Mouse (Mus musculus) heart, embryonic 13.5 days (tissue): Measurements from ENCODE around the gene Dnah14. TPM values are rescaled to one million over a fixed set of nuclear protein-coding genes. Genes with fewer than 3 reads are reported as not detected.

Source experiments
- ATAC-seq: fragments of 200-750 bp; cut with Nextera tagmentation; 2 replicates; pipeline ENCODE4 v1.8.0; 2017; ENCODE audit warnings: moderate TSS enrichment; ENCODE audit not compliant: insufficient number of reproducible peaks, low FRiP score, low TSS enrichment; ENCODE audit errors: extremely low read depth
- H3K27ac ChIP-seq: fragments of 300-500 bp; sonication (generic); replicated peaks from 2 replicates; pipeline ENCODE4 v1.5.1; 2015; ENCODE audit warnings: moderate library complexity, mild to moderate bottlenecking, inconsistent platforms
- H3K27me3 ChIP-seq: fragments of 300-500 bp; sonication (generic); replicated peaks from 2 replicates; pipeline ENCODE4 v1.6.1; 2015; ENCODE audit warnings: mild to moderate bottlenecking, inconsistent platforms
- H3K36me3 ChIP-seq: fragments of 300-500 bp; sonication (generic); 2 replicates; pipeline ENCODE4 v1.6.1; 2015; ENCODE audit warnings: mild to moderate bottlenecking, inconsistent platforms
- H3K4me1 ChIP-seq: fragments of 300-500 bp; sonication (generic); 2 replicates; pipeline ENCODE4 v1.6.1; 2015; ENCODE audit warnings: inconsistent platforms
- H3K4me2 ChIP-seq: fragments of 300-500 bp; sonication (generic); 2 replicates; pipeline ENCODE4 v1.6.1; 2015; ENCODE audit warnings: inconsistent platforms, mild to moderate bottlenecking, moderate library complexity
- H3K4me3 ChIP-seq: fragments of 300-500 bp; sonication (generic); 2 replicates; pipeline ENCODE4 v1.5.1; 2015; ENCODE audit warnings: moderate library complexity, mild to moderate bottlenecking, inconsistent platforms
- H3K9ac ChIP-seq: fragments of 300-500 bp; sonication (generic); 2 replicates; pipeline ENCODE4 v1.6.1; 2015; ENCODE audit warnings: inconsistent platforms, mild to moderate bottlenecking, moderate library complexity
- H3K9me3 ChIP-seq: fragments of 300-500 bp; sonication (generic); 2 replicates; pipeline ENCODE4 v1.6.1; 2016; ENCODE audit warnings: inconsistent platforms
- WGBS: fragments of 180-500 bp; shearing (Covaris S2); methylation state at CpG from one replicate; pipeline ENCODE4 v1.1.7; 2015; ENCODE audit warnings: mixed read lengths; 5-methylcytosine and 5-hydroxymethylcytosine counted together
- polyA plus RNA-seq: library from polyadenylated mRNA; unstranded; fragments of >200 nt; fragmentation: Nextera tagmentation; extraction: Ambion mirVana; gene quantifications from 2 replicates; pipeline ENCODE4 v1.2.1, GENCODE M21; 2015

The Dnah14 gene
- polyA plus RNA-seq, 1 experiment from 2014 or later = 0.83 TPM

- Histone ChIP-seq H3K4me3 (no peak overlapping the region), H3K27ac (no peak overlapping the region), H3K9ac (no peak overlapping the region), H3K9me3 (no peaks in the 10 kb centered on the region), H3K4me1 (peaks cover 20% of the 10 kb centered on the region), H3K4me2 (no peak overlapping the region), H3K36me3 (no peaks in the 10 kb centered on the region), H3K27me3 (peaks cover 6% of the 10 kb centered on the region; the same call in 1 of the 2 replicates)
- no peak for ATAC-seq
- WGBS = 27% methylated on average over 10 of the region's 10 CpGs
Observed at GRCm38 (mm10) chr1:181552533-181553410, 23.6 kb upstream of the Dnah14 start.

DNA sequence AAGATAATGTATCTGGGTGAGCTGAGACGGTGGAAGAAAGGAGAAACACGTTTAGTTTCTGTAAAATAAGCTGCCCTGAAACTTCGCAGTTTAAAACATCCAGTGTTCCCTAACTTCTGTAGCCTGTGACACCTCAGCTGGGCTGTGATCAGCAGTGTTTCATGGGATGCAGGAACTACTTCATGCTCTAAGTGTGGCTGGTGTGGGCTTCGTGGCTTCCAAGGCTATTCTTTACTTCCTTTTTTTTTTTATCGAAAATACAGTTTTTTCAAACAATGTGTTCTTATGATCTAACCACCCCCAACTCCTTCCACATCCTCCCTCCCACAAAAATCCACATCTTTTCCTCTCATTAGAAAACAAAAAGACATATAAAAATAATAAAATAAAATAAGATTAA is 20.9 kb upstream of the Dnah14 start:
- Histone ChIP-seq H3K27ac (no peak overlapping the region), H3K27me3 (peaks cover 6% of the 10 kb centered on the region; the same call in 1 of the 2 replicates), H3K9me3 (no peaks in the 10 kb centered on the region), H3K9ac (no peak overlapping the region), H3K4me1 (peaks cover 20% of the 10 kb centered on the region), H3K4me3 (no peak overlapping the region), H3K36me3 (no peaks in the 10 kb centered on the region), H3K4me2 (no peak overlapping the region)
- no peak for ATAC-seq
- WGBS = 72% methylated on average over 5 of the region's 5 CpGs

- no peak for ATAC-seq
- no peaks in the 10 kb centered on the region for H3K9me3 ChIP-seq
- peaks cover 9% of the 10 kb centered on the region; the same call in 1 of the 2 replicates for H3K27me3 ChIP-seq
- WGBS = 73% methylated on average over 10 of the region's 10 CpGs
- H3K27ac ChIP-seq = no peak overlapping the region
- H3K4me2 ChIP-seq = no peak overlapping the region
- H3K4me3 ChIP-seq = no peak overlapping the region
- no peaks in the 10 kb centered on the region for H3K36me3 ChIP-seq
- no peaks in the 10 kb centered on the region for H3K4me1 ChIP-seq
- no peak overlapping the region for H3K9ac ChIP-seq
Observed at GRCm38 (mm10) chr1:181559655-181560054, 16.7 kb upstream of the Dnah14 start.

- H3K9ac ChIP-seq = no peak overlapping the region
- peaks cover 9% of the 10 kb centered on the region; the same call in 1 of the 2 replicates for H3K27me3 ChIP-seq
- no peak overlapping the region for H3K27ac ChIP-seq
- H3K36me3 ChIP-seq = no peaks in the 10 kb centered on the region
- no peak overlapping the region for H3K4me2 ChIP-seq
- H3K4me1 ChIP-seq = no peaks in the 10 kb centered on the region
- no peak for ATAC-seq
- no peak overlapping the region for H3K4me3 ChIP-seq
- H3K9me3 ChIP-seq = 0 out of 2 replicates have a peak, but pooled peaks cover 4% of the 10 kb centered on the region
- 82% methylated on average over 6 of the region's 6 CpGs for WGBS
Observed at GRCm38 (mm10) chr1:181560325-181560724, 16.0 kb upstream of the Dnah14 start.

GRCm38 (mm10) chr1:181560896-181561767 is 15.2 kb upstream of the Dnah14 start:
- H3K4me1 ChIP-seq = no peaks in the 10 kb centered on the region
- H3K4me2 ChIP-seq = no peak overlapping the region
- H3K9ac ChIP-seq = no peak overlapping the region
- peaks cover 9% of the 10 kb centered on the region; the same call in 1 of the 2 replicates for H3K27me3 ChIP-seq
- no peak for ATAC-seq
- no peaks in the 10 kb centered on the region for H3K36me3 ChIP-seq
- no peak overlapping the region for H3K27ac ChIP-seq
- WGBS = 65% methylated on average over 9 of the region's 9 CpGs
- 0 out of 2 replicates have a peak, but pooled peaks cover 4% of the 10 kb centered on the region for H3K9me3 ChIP-seq
- no peak overlapping the region for H3K4me3 ChIP-seq

GRCm38 (mm10) chr1:181561768-181562444 is 14.5 kb upstream of the Dnah14 start:
- ATAC-seq = no peak
- no peak overlapping the region for H3K9ac ChIP-seq
- no peaks in the 10 kb centered on the region for H3K4me1 ChIP-seq
- no peak overlapping the region for H3K4me2 ChIP-seq
- peaks cover 9% of the 10 kb centered on the region; the same call in 1 of the 2 replicates for H3K27me3 ChIP-seq
- WGBS = 40% methylated on average over 8 of the region's 8 CpGs
- H3K36me3 ChIP-seq = no peaks in the 10 kb centered on the region
- H3K9me3 ChIP-seq = 0 out of 2 replicates have a peak, but pooled peaks cover 4% of the 10 kb centered on the region
- no peak overlapping the region for H3K27ac ChIP-seq
- no peak overlapping the region for H3K4me3 ChIP-seq

- 72% methylated on average over 9 of the region's 9 CpGs for WGBS
- no peak overlapping the region for H3K9ac ChIP-seq
- no peak for ATAC-seq
Observed at GRCm38 (mm10) chr1:181569447-181569846, 6.9 kb upstream of the Dnah14 start.

GRCm38 (mm10) chr1:181583152-181583551 is 6.8 kb downstream of the Dnah14 start:
- ATAC-seq = no peak
- H3K27ac ChIP-seq = no peak overlapping the region
- H3K27me3 ChIP-seq = no peaks in the 10 kb centered on the region; the same call in 1 of the 2 replicates
- H3K36me3 ChIP-seq = no peaks in the 10 kb centered on the region
- no peak overlapping the region for H3K4me2 ChIP-seq
- no peaks in the 10 kb centered on the region for H3K4me1 ChIP-seq
- no peaks in the 10 kb centered on the region for H3K9me3 ChIP-seq
- no peak overlapping the region for H3K9ac ChIP-seq
- H3K4me3 ChIP-seq = no peak overlapping the region
- 65% methylated on average over 8 of the region's 8 CpGs for WGBS

More at GRCm38 (mm10) chr1:181569447-181569846, 6.9 kb upstream of the Dnah14 start:
- Histone ChIP-seq H3K4me3 (no peak overlapping the region), H3K27ac (no peak overlapping the region), H3K4me1 (no peaks in the 10 kb centered on the region), H3K4me2 (no peak overlapping the region), H3K36me3 (no peaks in the 10 kb centered on the region), H3K27me3 (no peaks in the 10 kb centered on the region), H3K9me3 (0 out of 2 replicates have a peak, but pooled peaks cover 4% of the 10 kb centered on the region)

- no peaks in the 10 kb centered on the region; the same call in 1 of the 2 replicates for H3K27me3 ChIP-seq
- WGBS = 78% methylated on average over 6 of the region's 6 CpGs
Observed at GRCm38 (mm10) chr1:181589116-181589515, 12.8 kb downstream of the Dnah14 start.

GRCm38 (mm10) chr1:181599376-181599775 is 23.0 kb downstream of the Dnah14 start:
- ATAC-seq = no peak
- no peak overlapping the region for H3K4me3 ChIP-seq
- no peak overlapping the region for H3K27ac ChIP-seq
- 51% methylated on average over 4 of the region's 4 CpGs for WGBS
- no peaks in the 10 kb centered on the region for H3K9me3 ChIP-seq
- no peaks in the 10 kb centered on the region for H3K4me1 ChIP-seq
- H3K9ac ChIP-seq = no peak overlapping the region
- H3K4me2 ChIP-seq = no peak overlapping the region
- no peaks in the 10 kb centered on the region for H3K27me3 ChIP-seq
- H3K36me3 ChIP-seq = no peaks in the 10 kb centered on the region

More at GRCm38 (mm10) chr1:181589116-181589515, 12.8 kb downstream of the Dnah14 start:
- Histone ChIP-seq H3K36me3 (no peaks in the 10 kb centered on the region), H3K4me1 (no peaks in the 10 kb centered on the region), H3K9me3 (no peaks in the 10 kb centered on the region), H3K27ac (no peak overlapping the region), H3K9ac (no peak overlapping the region), H3K4me3 (no peak overlapping the region), H3K4me2 (no peak overlapping the region)
- no peak for ATAC-seq
